Mouse (Mus musculus): ENCODE measurements around the gene Ccdc80. TPM values are rescaled to one million over a fixed set of nuclear protein-coding genes. Genes with fewer than 3 reads are reported as not detected.

Ccdc80 gene
- polyA plus RNA-seq, 1 experiment from 2014 or later = 56.1 TPM

GRCm38 (mm10) chr16:45095030-45095429 lies 1.8 kb downstream of the Ccdc80 start:
- Histone ChIP-seq H3K9me3 (ENCODE audit: control insufficient read depth, low read length) (no peaks in the 10 kb centered on the region), H3K27ac (replicated peaks) (no peak overlapping the region), H3K27me3 (ENCODE audit: control insufficient read depth, insufficient read depth, low read length) (no peaks in the 10 kb centered on the region), H3K9ac (ENCODE audit: low read length) (no peak overlapping the region), H3K4me2 (replicated peaks; ENCODE audit: low read depth) (peak overlapping the region; percentile 58), H3K4me3 (ENCODE audit: low read depth, low read length) (peak overlapping the region; percentile 47), H3K4me1 (replicated peaks; ENCODE audit: control insufficient read depth, insufficient read depth) (no peaks in the 10 kb centered on the region), H3K36me3 (ENCODE audit: control insufficient read depth, insufficient read depth, low read length) (no peaks in the 10 kb centered on the region)
- TF ChIP-seq CTCF (IDR thresholded peaks at IDR 0.05; ENCODE audit: low read depth) (no peak), EP300 (optimal IDR thresholded peaks at IDR 0.05) (no peak)
- DNase-seq (ENCODE audit: low spot score) (no peak), ATAC-seq (ENCODE audit: low FRiP score, low TSS enrichment) (no peak)
- WGBS = 85% methylated on average over 13 of the region's 13 CpGs

- Histone ChIP-seq H3K9me3 (ENCODE audit: control insufficient read depth, low read length) (no peaks in the 10 kb centered on the region), H3K27ac (replicated peaks) (no peak overlapping the region), H3K9ac (ENCODE audit: low read length) (no peak overlapping the region), H3K27me3 (ENCODE audit: control insufficient read depth, insufficient read depth, low read length) (no peaks in the 10 kb centered on the region), H3K4me1 (replicated peaks; ENCODE audit: control insufficient read depth, insufficient read depth) (no peaks in the 10 kb centered on the region), H3K36me3 (ENCODE audit: control insufficient read depth, insufficient read depth, low read length) (no peaks in the 10 kb centered on the region), H3K4me3 (ENCODE audit: low read depth, low read length) (peak overlapping the region; percentile 10; the same call in 1 of the 2 replicates), H3K4me2 (replicated peaks; ENCODE audit: low read depth) (peak overlapping the region; percentile 58)
- ATAC-seq (ENCODE audit: low FRiP score, low TSS enrichment) = no peak
- no peak for DNase-seq (ENCODE audit: low spot score)
- WGBS = 87% methylated on average over 26 of the region's 26 CpGs
- TF ChIP-seq CTCF (IDR thresholded peaks at IDR 0.05; ENCODE audit: low read depth) (no peak), EP300 (optimal IDR thresholded peaks at IDR 0.05) (no peak)
Measured at GRCm38 (mm10) chr16:45095561-45096482, 2.6 kb downstream of the Ccdc80 start.

GRCm38 (mm10) chr16:45097467-45097866 lies 4.3 kb downstream of the Ccdc80 start:
- 73% methylated on average over 2 of the region's 2 CpGs for WGBS
- Histone ChIP-seq H3K36me3 (ENCODE audit: control insufficient read depth, insufficient read depth, low read length) (no peaks in the 10 kb centered on the region), H3K9me3 (ENCODE audit: control insufficient read depth, low read length) (no peaks in the 10 kb centered on the region), H3K4me3 (ENCODE audit: low read depth, low read length) (peak overlapping the region; percentile 13; the same call in 1 of the 2 replicates), H3K9ac (ENCODE audit: low read length) (no peak overlapping the region), H3K4me1 (replicated peaks; ENCODE audit: control insufficient read depth, insufficient read depth) (no peaks in the 10 kb centered on the region), H3K4me2 (replicated peaks; ENCODE audit: low read depth) (peak overlapping the region; percentile 58), H3K27me3 (ENCODE audit: control insufficient read depth, insufficient read depth, low read length) (no peaks in the 10 kb centered on the region), H3K27ac (replicated peaks) (no peak overlapping the region)
- no peak for DNase-seq (ENCODE audit: low spot score)
- ATAC-seq (ENCODE audit: low FRiP score, low TSS enrichment) = no peak
- TF ChIP-seq CTCF (IDR thresholded peaks at IDR 0.05; ENCODE audit: low read depth) (no peak), EP300 (optimal IDR thresholded peaks at IDR 0.05) (no peak)

DNA sequence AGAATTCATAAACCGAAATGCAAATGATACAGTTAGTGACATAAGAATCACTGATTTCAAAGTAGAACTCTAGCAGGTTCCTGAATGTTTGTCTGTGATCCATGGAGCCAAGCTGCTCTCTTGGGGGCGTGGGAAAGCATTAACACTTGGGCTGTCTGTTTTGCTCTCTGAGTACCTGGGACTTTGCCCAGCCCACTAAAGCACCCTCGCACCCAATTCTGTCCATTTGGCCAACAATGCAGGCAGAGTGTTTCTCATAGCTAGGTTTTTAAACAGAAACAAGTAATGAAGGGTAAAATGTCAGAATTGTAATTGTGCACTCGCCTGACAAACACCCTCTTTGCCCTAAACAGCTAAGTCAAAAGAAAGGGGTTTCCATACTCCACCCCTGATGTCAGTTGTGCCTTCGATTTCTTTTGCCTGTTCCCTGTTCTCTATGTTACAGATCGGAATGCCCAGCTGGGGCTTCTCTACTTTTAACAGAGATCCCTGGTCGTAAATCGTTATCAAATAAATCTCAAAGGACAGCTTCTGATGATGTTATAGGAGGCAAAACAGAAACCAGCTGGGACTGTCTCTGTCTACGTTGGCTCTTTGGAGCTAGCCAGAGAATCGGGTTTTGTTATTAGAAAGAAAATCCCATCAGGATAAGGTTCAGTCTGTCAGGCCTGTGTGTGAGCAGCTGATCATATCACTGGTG lies 5.1 kb downstream of the Ccdc80 start:
- Histone ChIP-seq H3K27ac (replicated peaks) (peak overlapping the region; percentile 30; the same call in 1 of the 2 replicates), H3K9ac (ENCODE audit: low read length) (0 out of 2 replicates have a peak overlapping the region, but pooled peaks have one; percentile 32), H3K4me3 (ENCODE audit: low read depth, low read length) (peak overlapping the region; percentile 28), H3K4me1 (replicated peaks; ENCODE audit: control insufficient read depth, insufficient read depth) (no peaks in the 10 kb centered on the region), H3K27me3 (ENCODE audit: control insufficient read depth, insufficient read depth, low read length) (no peaks in the 10 kb centered on the region), H3K9me3 (ENCODE audit: control insufficient read depth, low read length) (no peaks in the 10 kb centered on the region), H3K4me2 (replicated peaks; ENCODE audit: low read depth) (peak overlapping the region; percentile 58), H3K36me3 (ENCODE audit: control insufficient read depth, insufficient read depth, low read length) (no peaks in the 10 kb centered on the region)
- no peak for DNase-seq (ENCODE audit: low spot score)
- ATAC-seq (ENCODE audit: low FRiP score, low TSS enrichment) = no peak
- TF ChIP-seq CTCF (IDR thresholded peaks at IDR 0.05; ENCODE audit: low read depth) = no peak
- no peak for TF ChIP-seq EP300 (optimal IDR thresholded peaks at IDR 0.05)
- 40% methylated on average over 10 of the region's 10 CpGs for WGBS

- no peaks in the 10 kb centered on the region for H3K27me3 ChIP-seq (ENCODE audit: control insufficient read depth, insufficient read depth, low read length)
- peak overlapping the region; percentile 28 for H3K4me3 ChIP-seq (ENCODE audit: low read depth, low read length)
- WGBS = 55% methylated on average over 6 of the region's 6 CpGs
- H3K4me2 ChIP-seq (replicated peaks; ENCODE audit: low read depth) = peak overlapping the region; percentile 58
- H3K9ac ChIP-seq (ENCODE audit: low read length) = no peak overlapping the region
- peak overlapping the region; percentile 30; the same call in 1 of the 2 replicates for H3K27ac ChIP-seq (replicated peaks)
- TF ChIP-seq CTCF (IDR thresholded peaks at IDR 0.05; ENCODE audit: low read depth) = no peak
- TF ChIP-seq EP300 (optimal IDR thresholded peaks at IDR 0.05) = no peak
- DNase-seq (ENCODE audit: low spot score) = no peak
- H3K9me3 ChIP-seq (ENCODE audit: control insufficient read depth, low read length) = no peaks in the 10 kb centered on the region
- H3K36me3 ChIP-seq (ENCODE audit: control insufficient read depth, insufficient read depth, low read length) = no peaks in the 10 kb centered on the region
- no peaks in the 10 kb centered on the region for H3K4me1 ChIP-seq (replicated peaks; ENCODE audit: control insufficient read depth, insufficient read depth)
- ATAC-seq (ENCODE audit: low FRiP score, low TSS enrichment) = no peak
Measured at GRCm38 (mm10) chr16:45098886-45099210, 5.6 kb downstream of the Ccdc80 start.
